Mouse (Mus musculus) testis, adult 2 months (tissue): ENCODE results near the gene Ikbip.

ENCODE experiments used
- CTCF ChIP-seq: fragments of 200-500 bp; IDR thresholded peaks from 2 replicates; pipeline ENCODE4 v1.5.1; 2012; ENCODE audit warnings: low read depth, mild to moderate bottlenecking, inconsistent platforms, low read length, moderate library complexity; ENCODE audit not compliant: control insufficient read depth, insufficient read depth, insufficient replicate concordance
- POLR2A ChIP-seq: fragments of 200-500 bp; IDR thresholded peaks from 2 replicates; pipeline ENCODE4 v1.6.1; 2012; ENCODE audit warnings: low read depth, mild to moderate bottlenecking, inconsistent platforms, low read length, moderate library complexity; ENCODE audit not compliant: control insufficient read depth

GRCm38 (mm10) chr10:91092812-91093211 lies 10.1 kb downstream of the Ikbip start:
- TF ChIP-seq CTCF (no peak), POLR2A (no peak)
